Mouse (Mus musculus): ENCODE results near the gene Arf6. TPM values are rescaled to one million over a fixed set of nuclear protein-coding genes. Genes with fewer than 3 reads are reported as not detected.
"Not testable (repeated sequence)": the region's sequence is repeated elsewhere in the genome, so short reads cannot be mapped to it uniquely, and the experiment has no call there.

Arf6 gene
- polyA plus RNA-seq, 1 experiment from 2014 or later = 51.6 TPM

GRCm38 (mm10) chr12:69378558-69379454 lies 6.9 kb downstream of the Arf6 start:
- 0 out of 2 replicates have a peak, but pooled peaks cover 2% of the 10 kb centered on the region for H3K36me3 ChIP-seq (ENCODE audit: control insufficient read depth, insufficient read depth, low read length)
- H3K4me3 ChIP-seq (ENCODE audit: low read depth, low read length) = no peak overlapping the region
- H3K9ac ChIP-seq (ENCODE audit: low read length) = no peak overlapping the region
- 90% methylated on average over 11 of the region's 11 CpGs for WGBS
- no peak overlapping the region for H3K4me2 ChIP-seq (ENCODE audit: low read depth, severe bottlenecking)
- no peak for DNase-seq (ENCODE audit: low spot score)
- no peaks in the 10 kb centered on the region for H3K9me3 ChIP-seq (ENCODE audit: control insufficient read depth, low read length)
- H3K27me3 ChIP-seq (ENCODE audit: control insufficient read depth, insufficient read depth, low read length) = no peaks in the 10 kb centered on the region
- no peak for ATAC-seq (ENCODE audit: insufficient number of reproducible peaks, low FRiP score, low TSS enrichment, low read depth)
- no peak overlapping the region for H3K27ac ChIP-seq (replicated peaks; ENCODE audit: low read depth, low read length)
- peaks cover 4% of the 10 kb centered on the region for H3K4me1 ChIP-seq (ENCODE audit: control insufficient read depth, insufficient read depth, low read length)

- ATAC-seq (ENCODE audit: insufficient number of reproducible peaks, low FRiP score, low TSS enrichment, low read depth) = no peak
- no peaks in the 10 kb centered on the region for H3K4me1 ChIP-seq (ENCODE audit: control insufficient read depth, insufficient read depth, low read length)
- no peak overlapping the region for H3K9ac ChIP-seq (ENCODE audit: low read length)
- H3K36me3 ChIP-seq (ENCODE audit: control insufficient read depth, insufficient read depth, low read length) = no peaks in the 10 kb centered on the region
- H3K9me3 ChIP-seq (ENCODE audit: control insufficient read depth, low read length) = no peaks in the 10 kb centered on the region
- DNase-seq (ENCODE audit: low spot score) = no peak
- no peak overlapping the region for H3K27ac ChIP-seq (replicated peaks; ENCODE audit: low read depth, low read length)
- WGBS = 93% methylated on average over 1 of the region's 1 CpGs
- no peak overlapping the region for H3K4me3 ChIP-seq (ENCODE audit: low read depth, low read length)
- H3K4me2 ChIP-seq (ENCODE audit: low read depth, severe bottlenecking) = no peak overlapping the region
- no peaks in the 10 kb centered on the region for H3K27me3 ChIP-seq (ENCODE audit: control insufficient read depth, insufficient read depth, low read length)
Measured at GRCm38 (mm10) chr12:69382880-69383279, 10.9 kb downstream of the Arf6 start.

- H3K9me3 ChIP-seq (ENCODE audit: control insufficient read depth, low read length) = no peaks in the 10 kb centered on the region
- no peaks in the 10 kb centered on the region for H3K4me1 ChIP-seq (ENCODE audit: control insufficient read depth, insufficient read depth, low read length)
- no peak overlapping the region for H3K4me3 ChIP-seq (ENCODE audit: low read depth, low read length)
- H3K27ac ChIP-seq (replicated peaks; ENCODE audit: low read depth, low read length) = no peak overlapping the region
- no peak for ATAC-seq (ENCODE audit: insufficient number of reproducible peaks, low FRiP score, low TSS enrichment, low read depth)
- no peaks in the 10 kb centered on the region for H3K27me3 ChIP-seq (ENCODE audit: control insufficient read depth, insufficient read depth, low read length)
- H3K4me2 ChIP-seq (ENCODE audit: low read depth, severe bottlenecking) = no peak overlapping the region
- H3K36me3 ChIP-seq (ENCODE audit: control insufficient read depth, insufficient read depth, low read length) = no peaks in the 10 kb centered on the region
- DNase-seq (ENCODE audit: low spot score) = no peak
- 91% methylated on average over 5 of the region's 5 CpGs for WGBS
- no peak overlapping the region for H3K9ac ChIP-seq (ENCODE audit: low read length)
Measured at GRCm38 (mm10) chr12:69384606-69385005, 12.7 kb downstream of the Arf6 start.

- H3K36me3 ChIP-seq (ENCODE audit: control insufficient read depth, insufficient read depth, low read length) = no peaks in the 10 kb centered on the region
- no peak overlapping the region for H3K4me3 ChIP-seq (ENCODE audit: low read depth, low read length)
- DNase-seq (ENCODE audit: low spot score) = no peak
- H3K4me2 ChIP-seq (ENCODE audit: low read depth, severe bottlenecking) = no peak overlapping the region
- no peak overlapping the region for H3K9ac ChIP-seq (ENCODE audit: low read length)
- no peak overlapping the region for H3K27ac ChIP-seq (replicated peaks; ENCODE audit: low read depth, low read length)
- H3K9me3 ChIP-seq (ENCODE audit: control insufficient read depth, low read length) = no peaks in the 10 kb centered on the region
- H3K4me1 ChIP-seq (ENCODE audit: control insufficient read depth, insufficient read depth, low read length) = no peaks in the 10 kb centered on the region
- 82% methylated on average over 6 of the region's 6 CpGs for WGBS
- H3K27me3 ChIP-seq (ENCODE audit: control insufficient read depth, insufficient read depth, low read length) = no peaks in the 10 kb centered on the region
- no peak for ATAC-seq (ENCODE audit: insufficient number of reproducible peaks, low FRiP score, low TSS enrichment, low read depth)
Measured at GRCm38 (mm10) chr12:69385542-69386280, 13.8 kb downstream of the Arf6 start.

GRCm38 (mm10) chr12:69386281-69386732 lies 14.4 kb downstream of the Arf6 start:
- not testable (repeated sequence) for DNase-seq (ENCODE audit: low spot score); H3K9ac ChIP-seq (ENCODE audit: low read length); H3K4me2 ChIP-seq (ENCODE audit: low read depth, severe bottlenecking); H3K9me3 ChIP-seq (ENCODE audit: control insufficient read depth, low read length); H3K4me3 ChIP-seq (ENCODE audit: low read depth, low read length); H3K36me3 ChIP-seq (ENCODE audit: control insufficient read depth, insufficient read depth, low read length); ATAC-seq (ENCODE audit: insufficient number of reproducible peaks, low FRiP score, low TSS enrichment, low read depth); H3K27me3 ChIP-seq (ENCODE audit: control insufficient read depth, insufficient read depth, low read length); H3K27ac ChIP-seq (replicated peaks; ENCODE audit: low read depth, low read length); H3K4me1 ChIP-seq (ENCODE audit: control insufficient read depth, insufficient read depth, low read length)
- 76% methylated on average over 12 of the region's 12 CpGs for WGBS

- Histone ChIP-seq H3K9ac (ENCODE audit: low read length) (no peak overlapping the region), H3K4me3 (ENCODE audit: low read depth, low read length) (no peak overlapping the region), H3K4me1 (ENCODE audit: control insufficient read depth, insufficient read depth, low read length) (no peaks in the 10 kb centered on the region), H3K27me3 (ENCODE audit: control insufficient read depth, insufficient read depth, low read length) (no peaks in the 10 kb centered on the region), H3K27ac (replicated peaks; ENCODE audit: low read depth, low read length) (no peak overlapping the region), H3K36me3 (ENCODE audit: control insufficient read depth, insufficient read depth, low read length) (no peaks in the 10 kb centered on the region), H3K9me3 (ENCODE audit: control insufficient read depth, low read length) (no peaks in the 10 kb centered on the region), H3K4me2 (ENCODE audit: low read depth, severe bottlenecking) (no peak overlapping the region)
- 92% methylated on average over 10 of the region's 10 CpGs for WGBS
- no peak for DNase-seq (ENCODE audit: low spot score)
- ATAC-seq (ENCODE audit: insufficient number of reproducible peaks, low FRiP score, low TSS enrichment, low read depth) = no peak
Measured at GRCm38 (mm10) chr12:69388321-69388869, 16.4 kb downstream of the Arf6 start.

GRCm38 (mm10) chr12:69389273-69389938 lies 17.5 kb downstream of the Arf6 start:
- 78% methylated on average over 7 of the region's 7 CpGs for WGBS

More at GRCm38 (mm10) chr12:69389273-69389938, 17.5 kb downstream of the Arf6 start:
- no peak overlapping the region for H3K4me3 ChIP-seq (ENCODE audit: low read depth, low read length)
- no peaks in the 10 kb centered on the region for H3K27me3 ChIP-seq (ENCODE audit: control insufficient read depth, insufficient read depth, low read length)
- ATAC-seq (ENCODE audit: insufficient number of reproducible peaks, low FRiP score, low TSS enrichment, low read depth) (no peak), DNase-seq (ENCODE audit: low spot score) (no peak)
- no peak overlapping the region for H3K27ac ChIP-seq (replicated peaks; ENCODE audit: low read depth, low read length)
- no peaks in the 10 kb centered on the region for H3K9me3 ChIP-seq (ENCODE audit: control insufficient read depth, low read length)
- no peaks in the 10 kb centered on the region for H3K4me1 ChIP-seq (ENCODE audit: control insufficient read depth, insufficient read depth, low read length)
- no peak overlapping the region for H3K4me2 ChIP-seq (ENCODE audit: low read depth, severe bottlenecking)
- H3K36me3 ChIP-seq (ENCODE audit: control insufficient read depth, insufficient read depth, low read length) = no peaks in the 10 kb centered on the region
- no peak overlapping the region for H3K9ac ChIP-seq (ENCODE audit: low read length)
